Mouse (Mus musculus): ENCODE measurements around the gene Pear1. TPM values are rescaled to one million over a fixed set of nuclear protein-coding genes. Genes with fewer than 3 reads are reported as not detected.

The Pear1 gene
- polyA plus RNA-seq, 1 experiment from 2014 or later = 8.4 TPM

GRCm38 (mm10) chr3:87765091-87765490, 59.0 kb downstream of the Pear1 start:
- Histone ChIP-seq H3K9ac (ENCODE audit: low read depth, low read length) (no peak overlapping the region), H3K4me1 (ENCODE audit: control insufficient read depth, insufficient read depth, low read depth, low read length) (peaks cover 9% of the 10 kb centered on the region), H3K27me3 (replicated peaks; ENCODE audit: control insufficient read depth, insufficient read depth, low read length) (peaks cover 7% of the 10 kb centered on the region), H3K27ac (ENCODE audit: low read depth, low read length) (peak overlapping the region; percentile 49), H3K9me3 (ENCODE audit: control insufficient read depth, low read length) (no peaks in the 10 kb centered on the region), H3K4me2 (ENCODE audit: low read length) (peak overlapping the region; percentile 32; the same call in 1 of the 2 replicates), H3K36me3 (ENCODE audit: control insufficient read depth, insufficient read depth, low read length) (no peaks in the 10 kb centered on the region), H3K4me3 (ENCODE audit: low read length) (0 out of 2 replicates have a peak overlapping the region, but pooled peaks have one; percentile 4)
- ATAC-seq = no peak
- 24% methylated on average over 10 of the region's 10 CpGs for WGBS

- peaks cover 9% of the 10 kb centered on the region for H3K4me1 ChIP-seq (ENCODE audit: control insufficient read depth, insufficient read depth, low read depth, low read length)
- no peak for ATAC-seq
- no peak overlapping the region for H3K9ac ChIP-seq (ENCODE audit: low read depth, low read length)
- no peaks in the 10 kb centered on the region for H3K9me3 ChIP-seq (ENCODE audit: control insufficient read depth, low read length)
- 35% methylated on average over 10 of the region's 10 CpGs for WGBS
- H3K36me3 ChIP-seq (ENCODE audit: control insufficient read depth, insufficient read depth, low read length) = no peaks in the 10 kb centered on the region
- H3K27ac ChIP-seq (ENCODE audit: low read depth, low read length) = peak overlapping the region; percentile 25; the same call in 1 of the 2 replicates
- peak overlapping the region; percentile 32; the same call in 1 of the 2 replicates for H3K4me2 ChIP-seq (ENCODE audit: low read length)
- peaks cover 7% of the 10 kb centered on the region for H3K27me3 ChIP-seq (replicated peaks; ENCODE audit: control insufficient read depth, insufficient read depth, low read length)
- H3K4me3 ChIP-seq (ENCODE audit: low read length) = no peak overlapping the region
Observed at GRCm38 (mm10) chr3:87764506-87764905, 59.6 kb downstream of the Pear1 start.

- Histone ChIP-seq H3K27ac (ENCODE audit: low read depth, low read length) (peak overlapping the region; percentile 25; the same call in 1 of the 2 replicates), H3K4me2 (ENCODE audit: low read length) (peak overlapping the region; percentile 32; the same call in 1 of the 2 replicates), H3K4me3 (ENCODE audit: low read length) (no peak overlapping the region), H3K9ac (ENCODE audit: low read depth, low read length) (no peak overlapping the region; the same call in 1 of the 2 replicates), H3K4me1 (ENCODE audit: control insufficient read depth, insufficient read depth, low read depth, low read length) (peaks cover 7% of the 10 kb centered on the region), H3K27me3 (replicated peaks; ENCODE audit: control insufficient read depth, insufficient read depth, low read length) (peaks cover 5% of the 10 kb centered on the region), H3K36me3 (ENCODE audit: control insufficient read depth, insufficient read depth, low read length) (no peaks in the 10 kb centered on the region), H3K9me3 (ENCODE audit: control insufficient read depth, low read length) (no peaks in the 10 kb centered on the region)
- ATAC-seq = peak; percentile 40; the same call in 1 of the 2 replicates
- 22% methylated on average over 15 of the region's 15 CpGs for WGBS
Observed at GRCm38 (mm10) chr3:87763683-87764289, 60.3 kb downstream of the Pear1 start.

- Histone ChIP-seq H3K4me3 (ENCODE audit: low read length) (no peak overlapping the region), H3K4me2 (ENCODE audit: low read length) (no peak overlapping the region), H3K27me3 (replicated peaks; ENCODE audit: control insufficient read depth, insufficient read depth, low read length) (peaks cover 3% of the 10 kb centered on the region; the same call in 1 of the 2 replicates), H3K9ac (ENCODE audit: low read depth, low read length) (no peak overlapping the region; the same call in 1 of the 2 replicates), H3K36me3 (ENCODE audit: control insufficient read depth, insufficient read depth, low read length) (no peaks in the 10 kb centered on the region), H3K27ac (ENCODE audit: low read depth, low read length) (0 out of 2 replicates have a peak overlapping the region, but pooled peaks have one; percentile 25), H3K9me3 (ENCODE audit: control insufficient read depth, low read length) (no peaks in the 10 kb centered on the region), H3K4me1 (ENCODE audit: control insufficient read depth, insufficient read depth, low read depth, low read length) (peaks cover 6% of the 10 kb centered on the region; the same call in 1 of the 2 replicates)
- ATAC-seq = no peak
- 74% methylated on average over 4 of the region's 4 CpGs for WGBS
Observed at GRCm38 (mm10) chr3:87763202-87763601, 60.9 kb downstream of the Pear1 start.

GRCm38 (mm10) chr3:87761408-87762375, 62.4 kb downstream of the Pear1 start:
- H3K36me3 ChIP-seq (ENCODE audit: control insufficient read depth, insufficient read depth, low read length) = no peaks in the 10 kb centered on the region
- no peak for ATAC-seq
- no peaks in the 10 kb centered on the region for H3K9me3 ChIP-seq (ENCODE audit: control insufficient read depth, low read length)
- 76% methylated on average over 20 of the region's 20 CpGs for WGBS
- no peak overlapping the region for H3K4me3 ChIP-seq (ENCODE audit: low read length)
- H3K27me3 ChIP-seq (replicated peaks; ENCODE audit: control insufficient read depth, insufficient read depth, low read length) = peaks cover 5% of the 10 kb centered on the region
- no peak overlapping the region for H3K4me2 ChIP-seq (ENCODE audit: low read length)
- no peak overlapping the region for H3K9ac ChIP-seq (ENCODE audit: low read depth, low read length)
- H3K27ac ChIP-seq (ENCODE audit: low read depth, low read length) = no peak overlapping the region
- peaks cover 6% of the 10 kb centered on the region; the same call in 1 of the 2 replicates for H3K4me1 ChIP-seq (ENCODE audit: control insufficient read depth, insufficient read depth, low read depth, low read length)

- 50% methylated on average over 5 of the region's 5 CpGs for WGBS
- H3K9me3 ChIP-seq (ENCODE audit: control insufficient read depth, low read length) = no peaks in the 10 kb centered on the region
- no peak overlapping the region for H3K27ac ChIP-seq (ENCODE audit: low read depth, low read length)
- H3K27me3 ChIP-seq (replicated peaks; ENCODE audit: control insufficient read depth, insufficient read depth, low read length) = peaks cover 5% of the 10 kb centered on the region; the same call in 1 of the 2 replicates
- no peaks in the 10 kb centered on the region for H3K36me3 ChIP-seq (ENCODE audit: control insufficient read depth, insufficient read depth, low read length)
- no peak overlapping the region for H3K4me2 ChIP-seq (ENCODE audit: low read length)
- ATAC-seq = no peak
- H3K4me3 ChIP-seq (ENCODE audit: low read length) = no peak overlapping the region
- no peak overlapping the region for H3K9ac ChIP-seq (ENCODE audit: low read depth, low read length)
- peaks cover 3% of the 10 kb centered on the region for H3K4me1 ChIP-seq (ENCODE audit: control insufficient read depth, insufficient read depth, low read depth, low read length)
Observed at GRCm38 (mm10) chr3:87758641-87759040, 65.5 kb downstream of the Pear1 start.

GRCm38 (mm10) chr3:87756488-87756887, 67.6 kb downstream of the Pear1 start:
- peaks cover 3% of the 10 kb centered on the region for H3K4me1 ChIP-seq (ENCODE audit: control insufficient read depth, insufficient read depth, low read depth, low read length)
- peaks cover 5% of the 10 kb centered on the region; the same call in 1 of the 2 replicates for H3K27me3 ChIP-seq (replicated peaks; ENCODE audit: control insufficient read depth, insufficient read depth, low read length)
- peak; percentile 37 for ATAC-seq
- H3K4me3 ChIP-seq (ENCODE audit: low read length) = peak overlapping the region; percentile 35
- no peak overlapping the region for H3K27ac ChIP-seq (ENCODE audit: low read depth, low read length)
- peak overlapping the region; percentile 53 for H3K4me2 ChIP-seq (ENCODE audit: low read length)
- 54% methylated on average over 20 of the region's 20 CpGs for WGBS
- no peaks in the 10 kb centered on the region for H3K36me3 ChIP-seq (ENCODE audit: control insufficient read depth, insufficient read depth, low read length)
- H3K9me3 ChIP-seq (ENCODE audit: control insufficient read depth, low read length) = no peaks in the 10 kb centered on the region
- H3K9ac ChIP-seq (ENCODE audit: low read depth, low read length) = peak overlapping the region; percentile 45

- peak; percentile 89 for ATAC-seq
- H3K4me1 ChIP-seq (ENCODE audit: control insufficient read depth, insufficient read depth, low read depth, low read length) = peaks cover 3% of the 10 kb centered on the region
Observed at GRCm38 (mm10) chr3:87755964-87756363, 68.1 kb downstream of the Pear1 start.

More at GRCm38 (mm10) chr3:87755964-87756363, 68.1 kb downstream of the Pear1 start:
- H3K27me3 ChIP-seq (replicated peaks; ENCODE audit: control insufficient read depth, insufficient read depth, low read length) = peaks cover 5% of the 10 kb centered on the region; the same call in 1 of the 2 replicates
- H3K27ac ChIP-seq (ENCODE audit: low read depth, low read length) = no peak overlapping the region
- H3K4me2 ChIP-seq (ENCODE audit: low read length) = peak overlapping the region; percentile 53
- no peaks in the 10 kb centered on the region for H3K9me3 ChIP-seq (ENCODE audit: control insufficient read depth, low read length)
- H3K36me3 ChIP-seq (ENCODE audit: control insufficient read depth, insufficient read depth, low read length) = no peaks in the 10 kb centered on the region
- WGBS = 3% methylated on average over 24 of the region's 24 CpGs
- H3K4me3 ChIP-seq (ENCODE audit: low read length) = peak overlapping the region; percentile 35
- peak overlapping the region; percentile 45 for H3K9ac ChIP-seq (ENCODE audit: low read depth, low read length)

Measured in hindbrain, embryonic 16.5 days (tissue).